Mouse (Mus musculus) intestine, postnatal 0 days (tissue): ENCODE measurements at regions not wholly inside any gene's neighbourhood (a gene's known extent, or its start where the extent isn't known, plus 50 kb on each side); places are given as distances from the start of the nearest gene placed in this dataset.

Source experiments
- ATAC-seq: fragments of 200-750 bp; cut with Nextera tagmentation; 2 replicates; pipeline ENCODE4 v1.8.0; 2017; ENCODE audit warnings: mild to moderate bottlenecking, moderate TSS enrichment, moderate library complexity
- H3K27ac ChIP-seq: fragments of 300-500 bp; sonication (generic); 2 replicates; pipeline ENCODE4 v1.5.1; 2014; ENCODE audit warnings: mild to moderate bottlenecking, low read depth, low read length, moderate library complexity
- H3K27me3 ChIP-seq: fragments of 300-500 bp; sonication (generic); replicated peaks from 2 replicates; pipeline ENCODE4 v1.6.1; 2014; ENCODE audit warnings: low read length, mixed read lengths; ENCODE audit not compliant: control insufficient read depth, insufficient read depth
- H3K36me3 ChIP-seq: fragments of 300-500 bp; sonication (generic); 2 replicates; pipeline ENCODE4 v1.6.1; 2014; ENCODE audit warnings: mild to moderate bottlenecking, moderate library complexity; ENCODE audit not compliant: control insufficient read depth, insufficient read depth
- H3K4me1 ChIP-seq: fragments of 300-500 bp; sonication (generic); replicated peaks from 2 replicates; pipeline ENCODE4 v1.6.1; 2014; ENCODE audit warnings: antibody characterized with exemption, low read length, mixed read lengths; ENCODE audit not compliant: control insufficient read depth, insufficient read depth
- H3K4me2 ChIP-seq: fragments of 300-500 bp; sonication (generic); replicated peaks from 2 replicates; pipeline ENCODE4 v1.6.1; 2014; ENCODE audit warnings: low read depth, mild to moderate bottlenecking, moderate library complexity
- H3K4me3 ChIP-seq: fragments of 300-500 bp; sonication (generic); 2 replicates; pipeline ENCODE4 v1.5.1; 2014; ENCODE audit warnings: low read depth, low read length
- H3K9ac ChIP-seq: fragments of 300-500 bp; sonication (generic); 2 replicates; pipeline ENCODE4 v1.6.1; 2014; ENCODE audit warnings: mild to moderate bottlenecking, low read depth, low read length
- H3K9me3 ChIP-seq: fragments of 300-500 bp; sonication (generic); 2 replicates; pipeline ENCODE4 v1.6.1; 2016; ENCODE audit warnings: mixed run types; ENCODE audit not compliant: control insufficient read depth
- CTCF ChIP-seq: sonication (generic); IDR thresholded peaks from 2 replicates; pipeline ENCODE4 v1.5.1; 2016; ENCODE audit warnings: low read depth, mild to moderate bottlenecking, control low read depth, antibody characterized with exemption, moderate library complexity
- WGBS: fragments of 180-500 bp; shearing (Covaris S2); extraction: QIAGEN DNeasy Blood & Tissue Kit; methylation state at CpG from one replicate; pipeline ENCODE4 v1.1.7; 2014; 5-methylcytosine and 5-hydroxymethylcytosine counted together

DNA sequence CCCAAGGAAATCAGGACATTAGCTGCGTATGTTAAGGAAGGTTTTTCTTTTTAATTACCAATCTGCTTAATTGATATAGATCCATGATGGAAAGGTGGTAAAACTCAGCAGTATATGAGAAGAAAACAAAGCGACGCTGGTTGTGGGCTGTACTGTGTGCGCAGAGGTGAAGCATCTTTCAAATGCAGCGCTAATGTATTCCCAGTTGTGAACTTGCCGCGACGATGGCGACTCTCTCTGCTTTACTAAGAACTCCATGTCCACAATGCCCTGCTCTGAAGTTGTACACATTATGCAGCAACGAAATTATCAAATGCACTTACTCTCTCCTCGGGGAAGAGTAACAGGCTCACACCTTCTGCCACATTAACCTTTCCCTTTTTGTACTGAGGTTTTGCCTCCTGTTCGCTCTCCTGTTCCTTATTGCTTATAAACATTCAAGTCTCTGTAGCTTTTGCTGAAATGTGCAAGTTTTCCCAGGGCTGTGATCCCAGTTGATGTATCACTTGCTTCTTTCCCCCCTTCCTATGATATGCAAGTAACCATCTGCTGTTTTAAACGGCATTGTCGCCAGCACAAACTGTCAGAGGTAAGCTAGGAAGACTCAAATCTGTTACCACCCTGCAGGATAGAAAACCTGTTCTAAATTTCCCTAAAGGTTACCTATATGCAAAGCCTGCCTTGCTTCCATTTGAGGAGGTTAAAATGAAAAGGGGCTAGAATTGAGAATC lies 174.8 kb downstream of the Rassf9 start:
- H3K4me2 ChIP-seq = no peak overlapping the region
- H3K27me3 ChIP-seq = no peaks in the 10 kb centered on the region
- no peaks in the 10 kb centered on the region for H3K9me3 ChIP-seq
- ATAC-seq = no peak
- no peaks in the 10 kb centered on the region for H3K36me3 ChIP-seq
- no peak overlapping the region for H3K9ac ChIP-seq
- 76% methylated on average over 14 of the region's 14 CpGs for WGBS
- H3K4me3 ChIP-seq = no peak overlapping the region
- no peak for TF ChIP-seq CTCF
- no peaks in the 10 kb centered on the region for H3K4me1 ChIP-seq
- no peak overlapping the region for H3K27ac ChIP-seq

DNA sequence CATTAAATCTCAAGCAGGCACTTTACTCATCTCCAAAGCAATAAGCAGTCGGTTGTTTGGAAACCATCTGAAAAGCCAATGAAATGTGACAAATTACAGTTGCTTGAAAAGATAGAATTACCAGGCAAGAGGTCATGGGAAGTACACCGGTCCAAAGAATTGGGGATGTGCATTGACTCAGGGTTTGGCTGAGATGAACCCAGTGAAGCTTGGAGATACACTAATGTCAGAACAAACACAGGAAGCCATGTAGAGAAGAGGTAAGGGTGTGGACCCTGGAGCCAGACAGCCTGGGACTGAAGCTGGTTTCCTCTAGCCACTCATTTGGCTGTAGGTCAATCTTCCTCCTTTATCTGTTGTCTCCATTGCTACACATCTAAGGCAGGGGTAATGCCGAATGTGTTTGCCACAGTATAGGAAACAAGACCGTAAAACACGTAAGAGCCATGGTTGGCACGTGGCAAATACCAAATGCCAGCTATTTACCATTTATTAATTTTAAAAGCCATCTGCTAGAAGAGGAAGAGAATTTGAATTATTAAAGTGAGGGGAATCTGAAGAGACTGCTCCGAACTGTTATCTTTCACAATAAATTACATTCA lies 173.9 kb downstream of the Rassf9 start:
- Histone ChIP-seq H3K4me3 (no peak overlapping the region), H3K27me3 (no peaks in the 10 kb centered on the region), H3K4me1 (no peaks in the 10 kb centered on the region), H3K4me2 (no peak overlapping the region), H3K9ac (no peak overlapping the region), H3K9me3 (no peaks in the 10 kb centered on the region), H3K36me3 (no peaks in the 10 kb centered on the region), H3K27ac (no peak overlapping the region)
- no peak for TF ChIP-seq CTCF
- ATAC-seq = no peak
- WGBS = 69% methylated on average over 7 of the region's 7 CpGs

DNA sequence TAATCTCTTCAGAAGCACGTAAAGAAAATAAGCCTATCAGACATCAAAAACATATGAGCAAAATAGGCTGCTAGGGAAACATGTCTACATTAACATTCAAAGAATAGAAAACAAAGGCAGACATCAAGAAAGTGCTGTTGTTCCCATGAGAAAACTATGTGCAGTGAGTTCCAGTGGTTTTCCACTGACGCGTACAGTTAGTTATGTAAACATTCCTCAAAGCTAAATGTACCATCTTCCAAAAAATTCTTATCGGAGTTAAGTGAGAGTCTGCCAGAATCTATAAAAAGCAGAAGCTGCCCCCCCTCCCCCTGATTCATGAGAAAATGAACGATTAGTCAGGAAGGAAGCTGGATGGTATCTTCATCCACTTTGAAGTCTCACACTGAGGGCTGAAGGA lies 155.3 kb downstream of the Rassf9 start:
- ATAC-seq = no peak
- H3K36me3 ChIP-seq = no peaks in the 10 kb centered on the region
- TF ChIP-seq CTCF = no peak
- 62% methylated on average over 5 of the region's 5 CpGs for WGBS
- no peak overlapping the region for H3K9ac ChIP-seq
- no peak overlapping the region for H3K4me2 ChIP-seq
- H3K27me3 ChIP-seq = no peaks in the 10 kb centered on the region
- H3K4me1 ChIP-seq = no peaks in the 10 kb centered on the region
- H3K9me3 ChIP-seq = no peaks in the 10 kb centered on the region
- no peak overlapping the region for H3K4me3 ChIP-seq
- H3K27ac ChIP-seq = no peak overlapping the region

DNA sequence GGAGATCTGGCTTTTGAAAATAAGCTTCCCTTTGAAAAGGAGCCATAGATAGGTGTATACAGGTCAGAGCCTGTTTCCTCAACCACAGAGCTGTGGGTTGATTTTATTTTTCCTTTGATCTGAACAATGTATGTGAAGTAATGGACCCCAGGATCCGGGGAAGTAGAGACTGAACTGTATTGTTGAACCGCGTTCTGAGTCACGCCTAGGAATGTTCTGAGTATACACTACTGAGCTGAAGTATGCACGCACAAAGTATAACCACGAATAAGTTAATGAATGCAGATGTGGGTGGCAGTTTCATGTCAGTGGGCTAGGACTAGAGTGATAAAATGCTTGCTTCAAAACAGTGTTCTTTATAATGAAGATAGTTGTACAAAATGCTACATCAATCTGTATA lies 147.7 kb downstream of the Rassf9 start:
- no peak for ATAC-seq
- no peak overlapping the region for H3K27ac ChIP-seq
- WGBS = 56% methylated on average over 6 of the region's 6 CpGs
- no peak overlapping the region for H3K4me2 ChIP-seq
- TF ChIP-seq CTCF = no peak
- no peaks in the 10 kb centered on the region for H3K27me3 ChIP-seq
- no peak overlapping the region for H3K9ac ChIP-seq
- no peaks in the 10 kb centered on the region for H3K9me3 ChIP-seq
- H3K4me1 ChIP-seq = no peaks in the 10 kb centered on the region
- no peak overlapping the region for H3K4me3 ChIP-seq
- no peaks in the 10 kb centered on the region for H3K36me3 ChIP-seq

DNA sequence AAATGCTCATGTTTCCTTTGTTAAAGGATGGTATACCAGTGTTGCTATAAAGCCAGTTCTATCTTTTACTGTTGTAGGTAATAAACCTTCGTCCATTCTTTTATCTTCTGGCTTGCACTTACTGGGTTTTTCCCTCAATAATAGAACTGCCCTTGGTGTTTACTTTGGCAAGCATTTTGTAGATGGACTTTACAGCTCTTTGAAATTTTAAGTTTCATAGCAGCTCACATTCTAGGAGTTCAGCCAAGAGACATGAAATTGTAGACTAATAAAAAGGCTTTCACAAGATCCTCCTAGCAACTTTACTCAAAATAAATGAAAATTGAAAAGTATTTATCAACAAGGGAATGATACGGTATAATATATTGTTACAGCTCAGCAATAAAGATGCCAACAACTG lies 124.5 kb downstream of the Rassf9 start:
- 40% methylated on average over 2 of the region's 2 CpGs for WGBS
- TF ChIP-seq CTCF = no peak
- Histone ChIP-seq H3K27me3 (no peaks in the 10 kb centered on the region), H3K36me3 (no peaks in the 10 kb centered on the region), H3K4me1 (no peaks in the 10 kb centered on the region), H3K27ac (no peak overlapping the region), H3K9me3 (no peaks in the 10 kb centered on the region), H3K4me3 (no peak overlapping the region), H3K4me2 (no peak overlapping the region), H3K9ac (no peak overlapping the region)
- ATAC-seq = no peak

DNA sequence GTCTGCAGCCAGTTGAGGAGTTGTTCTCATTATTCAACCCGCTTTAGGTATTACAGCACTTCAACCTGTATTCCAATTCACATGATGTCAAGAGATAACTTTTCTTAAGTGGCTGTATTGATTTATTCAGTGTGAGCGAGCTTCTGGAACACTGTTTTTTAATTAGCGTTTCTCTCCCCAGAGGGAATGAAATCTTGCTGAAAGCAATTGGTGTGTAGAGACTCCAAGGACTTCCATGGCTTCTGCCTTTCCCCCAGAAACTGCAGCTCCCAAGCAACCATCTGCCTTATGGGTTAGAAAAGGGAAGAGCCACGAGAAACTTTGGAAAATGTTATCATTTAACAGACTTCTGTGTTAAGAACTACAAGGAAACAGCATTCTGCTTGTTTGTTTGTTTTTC lies 121.4 kb downstream of the Rassf9 start:
- Histone ChIP-seq H3K4me3 (no peak overlapping the region), H3K27me3 (no peaks in the 10 kb centered on the region), H3K4me1 (no peaks in the 10 kb centered on the region), H3K4me2 (no peak overlapping the region), H3K36me3 (no peaks in the 10 kb centered on the region), H3K9ac (no peak overlapping the region), H3K27ac (no peak overlapping the region), H3K9me3 (no peaks in the 10 kb centered on the region)
- 73% methylated on average over 4 of the region's 4 CpGs for WGBS
- TF ChIP-seq CTCF = no peak
- no peak for ATAC-seq

DNA sequence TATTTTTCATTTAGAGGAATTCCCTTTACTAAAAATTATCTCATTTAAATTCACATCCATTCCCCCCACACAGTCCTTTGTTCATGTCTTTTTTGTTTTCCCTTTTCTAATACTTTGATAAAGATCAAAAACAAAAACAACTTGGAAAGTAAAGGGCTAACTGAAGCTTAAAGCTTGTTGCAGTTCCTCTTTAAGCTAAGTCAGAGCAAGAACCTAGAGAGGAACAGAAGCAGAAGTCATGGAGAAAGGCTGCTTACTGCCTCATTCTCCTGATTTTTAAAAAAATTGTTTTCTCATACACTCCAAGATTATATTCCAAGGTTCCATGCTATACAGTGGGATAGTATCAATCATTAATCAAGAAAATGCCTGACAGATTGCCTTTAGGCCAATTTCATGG lies 116.6 kb downstream of the Rassf9 start:
- Histone ChIP-seq H3K27ac (no peak overlapping the region), H3K4me2 (no peak overlapping the region), H3K4me1 (no peaks in the 10 kb centered on the region), H3K36me3 (no peaks in the 10 kb centered on the region), H3K27me3 (no peaks in the 10 kb centered on the region), H3K4me3 (no peak overlapping the region), H3K9ac (no peak overlapping the region), H3K9me3 (no peaks in the 10 kb centered on the region)
- no peak for TF ChIP-seq CTCF
- no peak for ATAC-seq
